Mouse (Mus musculus) G1E-ER4 (cell line): ENCODE measurements around the gene Mog. TPM values are rescaled to one million over a fixed set of nuclear protein-coding genes. Genes with fewer than 3 reads are reported as not detected.

Source experiments
- GATA1 ChIP-seq: IDR thresholded peaks from one replicate; pipeline ENCODE4 v1.8.0; 2012; ENCODE audit warnings: low read length, inconsistent platforms
- polyA plus RNA-seq: library from polyadenylated mRNA; stranded (reverse); fragments of >175 nt; gene quantifications from 2 replicates; pipeline ENCODE4 v1.2.3, GENCODE M21; 2012

The Mog gene
- polyA plus RNA-seq, 1 experiment = not detected

- no peak for TF ChIP-seq GATA1
Observed at GRCm38 (mm10) chr17:36981221-36981813, 41.9 kb downstream of the Mog start, which contains the start of gene 2410137M14Rik. Gene 2410137M14Rik (minus strand): TSS chr17:36981237.

- TF ChIP-seq GATA1 = no peak
Observed at GRCm38 (mm10) chr17:36973271-36973787, 49.9 kb downstream of the Mog start.

- TF ChIP-seq GATA1 = no peak
Observed at GRCm38 (mm10) chr17:36972791-36973190, 50.4 kb downstream of the Mog start.

- TF ChIP-seq GATA1 = no peak
Observed at GRCm38 (mm10) chr17:36971172-36971850, 51.9 kb downstream of the Mog start.

- TF ChIP-seq GATA1 = no peak
Observed at GRCm38 (mm10) chr17:36970316-36970890, 52.8 kb downstream of the Mog start.

GRCm38 (mm10) chr17:36966875-36967274, 56.3 kb downstream of the Mog start:
- TF ChIP-seq GATA1 = no peak

GRCm38 (mm10) chr17:36961125-36961524, 62.1 kb downstream of the Mog start:
- no peak for TF ChIP-seq GATA1

Other genes starting within 250 kb of the Mog start
- not detected in 2 replicates for gene H2-M10.6, start 211.2 kb downstream of the Mog start, polyA plus RNA-seq
- gene Trim26, start 186.3 kb downstream of the Mog start, polyA plus RNA-seq = 7.1 and 7.9 TPM in 2 replicates
- not detected in 2 replicates for gene Trim15, start 156.2 kb downstream of the Mog start, polyA plus RNA-seq
- gene Trim10, start 153.8 kb downstream of the Mog start, polyA plus RNA-seq = 4.3 and 11.7 TPM in 2 replicates
- gene Trim40, start 133.3 kb downstream of the Mog start, polyA plus RNA-seq = not detected in 2 replicates
- not detected in 2 replicates for gene Trim31, start 125.3 kb downstream of the Mog start, polyA plus RNA-seq
- gene Rnf39, start 80.5 kb downstream of the Mog start, polyA plus RNA-seq = not detected in 2 replicates
- 252 and 445 TPM in 2 replicates for gene Ppp1r11, start 71.7 kb downstream of the Mog start, polyA plus RNA-seq
- gene Znrd1, start 64.8 kb downstream of the Mog start, polyA plus RNA-seq = 3.8 and 5.8 TPM in 2 replicates
- 0.26 and 0.56 TPM in 2 replicates for gene Znrd1as, start 64.8 kb downstream of the Mog start, polyA plus RNA-seq
- not detected in 2 replicates for gene 2410137M14Rik, start 42.2 kb downstream of the Mog start, polyA plus RNA-seq
- not detected in 2 replicates for gene H2-M5, start 33.9 kb downstream of the Mog start, polyA plus RNA-seq
- not detected in 2 replicates for gene Zfp57, start 22.2 kb downstream of the Mog start, polyA plus RNA-seq
- 20.1 and 23.9 TPM in 2 replicates for gene Gabbr1, start 22.6 kb upstream of the Mog start, polyA plus RNA-seq
- gene Olfr90, start 65.1 kb upstream of the Mog start, polyA plus RNA-seq = not detected in 2 replicates
- not detected in 2 replicates for gene Olfr91, start 74.9 kb upstream of the Mog start, polyA plus RNA-seq
- not detected in 2 replicates for gene Olfr92, start 96.7 kb upstream of the Mog start, polyA plus RNA-seq
- gene Olfr93, start 138.1 kb upstream of the Mog start, polyA plus RNA-seq = not detected in 2 replicates
- gene Ubd, start 170.5 kb upstream of the Mog start, polyA plus RNA-seq = not detected in 2 replicates
- not detected in 2 replicates for gene Olfr94, start 177.6 kb upstream of the Mog start, polyA plus RNA-seq
- gene Olfr95, start 189.7 kb upstream of the Mog start, polyA plus RNA-seq = not detected in 2 replicates
- gene Olfr96, start 196.7 kb upstream of the Mog start, polyA plus RNA-seq = not detected in 2 replicates
- not detected in 2 replicates for gene Olfr97, start 213.9 kb upstream of the Mog start, polyA plus RNA-seq
- not detected in 2 replicates for gene Olfr98, start 240.4 kb upstream of the Mog start, polyA plus RNA-seq
- gene H2-M3, start 246.8 kb upstream of the Mog start, polyA plus RNA-seq = not detected in 2 replicates